Mouse (Mus musculus) bone marrow, adult 2 months (tissue): ENCODE results near the gene Ric8b. TPM values are rescaled to one million over a fixed set of nuclear protein-coding genes. Genes with fewer than 3 reads are reported as not detected.

Experiments
- H3K27ac ChIP-seq: fragments of 200-500 bp; 2 replicates; pipeline ENCODE4 v1.5.1; 2012; ENCODE audit warnings: low read depth, mild to moderate bottlenecking, control low read depth, inconsistent platforms, low read length; ENCODE audit not compliant: control insufficient read depth, poor library complexity, insufficient read depth
- H3K4me1 ChIP-seq: fragments of 200-500 bp; 2 replicates; pipeline ENCODE4 v1.6.1; 2011; ENCODE audit warnings: low read length; ENCODE audit not compliant: control insufficient read depth, insufficient read depth
- H3K4me3 ChIP-seq: fragments of 200-500 bp; replicated peaks from 2 replicates; pipeline ENCODE3; 2011; ENCODE audit warnings: mild to moderate bottlenecking, low read depth, low read length, control low read depth; ENCODE audit not compliant: control insufficient read depth
- CTCF ChIP-seq: fragments of 200-500 bp; IDR thresholded peaks from 2 replicates; pipeline ENCODE4 v1.5.1; 2011; ENCODE audit warnings: low read length, control low read depth; ENCODE audit not compliant: control insufficient read depth, insufficient read depth
- POLR2A ChIP-seq: fragments of 200-500 bp; IDR thresholded peaks from 2 replicates; pipeline ENCODE4 v1.6.1; 2011; ENCODE audit warnings: low read depth, mild to moderate bottlenecking, control low read depth, low read length, borderline replicate concordance; ENCODE audit not compliant: control insufficient read depth
- WGBS: fragments of 180-500 bp; shearing (Covaris S2); methylation state at CpG from one replicate; pipeline ENCODE4 v1.1.7; 2018; 5-methylcytosine and 5-hydroxymethylcytosine counted together
- polyA plus RNA-seq: library from polyadenylated mRNA; stranded (reverse); fragments of >200 nt; gene quantifications from 2 replicates; pipeline ENCODE4 v1.2.4, GENCODE M21; 2011; ENCODE audit warnings: low replicate concordance; ENCODE audit not compliant: missing spikeins, insufficient read depth, insufficient read length

The Ric8b gene
- polyA plus RNA-seq, 1 experiment: 9.4 TPM

DNA sequence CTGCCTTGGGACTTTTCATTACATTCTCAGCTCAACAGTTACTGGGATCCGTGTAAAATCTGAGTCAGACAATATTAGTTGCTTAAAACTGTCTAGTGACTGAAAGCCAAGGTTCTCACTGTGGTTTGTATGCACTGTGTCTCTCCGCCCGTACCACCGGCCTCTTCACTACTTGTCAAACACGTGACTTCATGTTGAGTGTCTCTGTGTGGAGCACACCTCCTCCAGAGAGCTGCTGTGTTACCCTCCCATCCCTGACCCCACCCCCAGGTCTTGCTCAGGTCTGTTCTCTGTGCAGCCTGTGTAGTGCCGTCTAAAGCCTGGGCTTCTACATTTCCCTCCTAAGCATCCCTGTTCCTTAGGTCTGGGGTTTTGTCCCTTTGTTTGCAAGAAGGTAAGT, 79.0 kb downstream of the Ric8b start:
- H3K27ac ChIP-seq: no peak overlapping the region
- H3K4me1 ChIP-seq: no peaks in the 10 kb centered on the region; the same call in 1 of the 2 replicates
- no peak overlapping the region for H3K4me3 ChIP-seq
- 89% methylated on average over 6 of the region's 6 CpGs for WGBS
- TF ChIP-seq CTCF (no peak), POLR2A (no peak)

DNA sequence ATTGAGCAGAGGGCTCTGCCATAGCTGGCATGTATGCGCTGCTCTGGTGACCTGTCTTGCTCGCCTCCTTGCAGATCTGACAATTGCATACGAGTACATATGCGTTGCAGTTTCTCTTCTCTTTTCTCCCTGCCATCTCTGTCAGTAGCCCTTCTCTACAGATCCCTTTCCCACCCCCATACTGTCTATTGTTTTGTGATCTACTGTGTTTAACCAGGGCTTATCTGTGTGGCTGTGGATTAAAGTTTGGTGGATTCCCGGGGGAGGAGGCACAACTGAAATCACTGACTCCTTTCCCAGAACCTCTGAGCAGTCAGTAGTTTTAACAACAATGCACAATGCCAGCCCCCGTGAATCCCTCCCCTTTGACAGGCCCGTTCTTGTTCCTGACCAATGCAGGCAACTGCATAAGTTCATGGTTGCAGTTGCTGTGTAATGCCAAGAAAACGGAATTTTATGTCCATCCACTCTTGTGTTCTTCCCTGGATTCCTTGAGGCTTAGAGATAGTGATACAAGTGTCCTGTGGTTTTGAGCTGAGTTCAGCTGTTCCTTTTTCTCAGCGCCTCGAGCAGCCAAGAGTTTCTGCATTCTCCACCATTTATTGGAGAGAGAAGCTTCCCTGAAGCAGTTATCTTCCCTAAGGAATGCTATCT, 80.3 kb downstream of the Ric8b start:
- WGBS: 75% methylated on average over 10 of the region's 10 CpGs
- Histone ChIP-seq H3K27ac (no peak overlapping the region), H3K4me3 (no peak overlapping the region), H3K4me1 (peaks cover 4% of the 10 kb centered on the region; the same call in 1 of the 2 replicates)
- no peak for TF ChIP-seq CTCF
- TF ChIP-seq POLR2A: no peak

DNA sequence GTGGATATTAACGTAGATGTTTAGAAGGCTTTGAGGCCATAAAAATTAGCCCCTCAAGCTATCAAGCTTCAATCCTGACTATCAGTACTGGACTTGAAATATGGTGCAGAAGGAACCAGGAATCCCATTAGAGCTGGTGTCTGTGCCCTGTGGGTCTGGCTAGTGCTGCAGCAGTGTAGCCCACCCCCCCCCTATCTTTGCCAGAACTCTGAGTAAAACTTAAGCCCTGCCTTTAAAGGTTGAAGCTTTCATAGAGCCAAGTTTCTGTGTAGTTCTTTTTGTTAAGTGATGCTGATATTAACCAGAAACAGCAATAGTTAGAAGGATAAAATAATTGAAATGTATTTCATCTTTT, 80.8 kb downstream of the Ric8b start:
- TF ChIP-seq CTCF (no peak), POLR2A (no peak)
- WGBS: 87% methylated on average over 1 of the region's 1 CpGs
- H3K27ac ChIP-seq: no peak overlapping the region

DNA sequence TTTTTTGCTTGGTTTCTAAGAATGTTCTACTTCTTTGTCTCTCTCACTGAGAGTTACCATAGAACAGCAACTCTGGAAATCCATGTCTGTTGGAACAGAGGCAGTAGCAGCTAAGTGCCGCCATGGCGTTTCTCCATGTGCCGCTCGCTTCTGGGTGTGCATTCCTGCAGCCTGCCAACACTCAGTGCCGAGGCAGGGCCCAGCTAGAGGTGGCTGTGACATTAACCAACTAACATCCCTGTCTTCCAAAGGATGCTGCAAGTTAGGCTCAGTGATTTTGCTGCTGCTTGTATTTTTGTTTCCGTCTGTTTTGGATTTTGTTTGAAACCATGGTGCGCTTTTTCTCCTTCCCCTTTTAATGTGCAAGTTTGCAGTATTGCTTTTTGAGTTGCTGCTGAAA, 84.5 kb downstream of the Ric8b start:
- WGBS: 89% methylated on average over 7 of the region's 7 CpGs
- TF ChIP-seq POLR2A (no peak), CTCF (no peak)
- no peak overlapping the region for H3K27ac ChIP-seq

More for the DNA sequence above, 80.8 kb downstream of the Ric8b start:
- Histone ChIP-seq H3K4me1 (peaks cover 4% of the 10 kb centered on the region; the same call in 1 of the 2 replicates), H3K4me3 (no peak overlapping the region)

DNA sequence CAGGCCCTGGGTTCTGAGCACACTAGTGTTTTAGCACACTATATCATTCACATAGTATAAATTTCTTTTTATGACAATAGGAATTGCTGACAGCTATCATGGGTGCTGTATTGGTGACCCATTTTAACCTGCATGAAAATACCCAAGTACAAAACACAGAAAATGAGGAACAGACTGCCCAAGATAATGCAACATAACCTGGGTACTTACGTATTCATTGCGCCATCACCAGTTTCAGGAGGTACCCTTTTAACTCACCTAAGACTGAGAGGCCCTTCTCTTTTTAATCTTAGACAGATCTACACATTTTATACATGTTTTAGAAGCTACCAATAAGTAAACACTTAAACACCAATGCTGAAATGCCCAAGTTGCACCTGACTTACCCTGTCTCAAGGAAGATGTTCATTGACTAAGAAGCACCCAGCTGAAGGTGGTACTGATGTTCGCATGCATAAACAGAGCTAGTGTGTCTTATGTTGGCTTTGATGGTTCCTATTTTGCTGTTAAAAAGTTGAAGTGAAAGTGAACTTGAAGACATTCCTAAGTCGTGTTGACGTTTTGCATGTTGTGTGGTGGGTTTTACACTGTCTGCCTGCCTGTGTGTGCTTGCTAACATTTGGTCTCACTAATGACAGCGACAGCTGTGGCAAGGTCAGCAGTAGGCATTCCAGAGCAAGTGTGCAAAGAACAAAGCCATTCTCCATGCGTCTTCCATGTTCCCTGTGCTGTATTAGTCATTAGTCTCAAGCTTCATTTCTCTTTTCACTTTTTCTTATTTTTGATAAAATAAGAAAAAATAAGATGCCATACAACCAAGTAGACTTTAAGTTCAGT, 86.0 kb downstream of the Ric8b start:
- H3K4me1 ChIP-seq: peaks cover 10% of the 10 kb centered on the region; the same call in 1 of the 2 replicates
- H3K27ac ChIP-seq: 0 out of 2 replicates have a peak overlapping the region, but pooled peaks have one; percentile 45
- no peak overlapping the region for H3K4me3 ChIP-seq
- WGBS: 65% methylated on average over 7 of the region's 7 CpGs
- TF ChIP-seq POLR2A (no peak), CTCF (no peak)

More for the DNA sequence above, 84.5 kb downstream of the Ric8b start:
- peaks cover 10% of the 10 kb centered on the region; the same call in 1 of the 2 replicates for H3K4me1 ChIP-seq
- H3K4me3 ChIP-seq: no peak overlapping the region

DNA sequence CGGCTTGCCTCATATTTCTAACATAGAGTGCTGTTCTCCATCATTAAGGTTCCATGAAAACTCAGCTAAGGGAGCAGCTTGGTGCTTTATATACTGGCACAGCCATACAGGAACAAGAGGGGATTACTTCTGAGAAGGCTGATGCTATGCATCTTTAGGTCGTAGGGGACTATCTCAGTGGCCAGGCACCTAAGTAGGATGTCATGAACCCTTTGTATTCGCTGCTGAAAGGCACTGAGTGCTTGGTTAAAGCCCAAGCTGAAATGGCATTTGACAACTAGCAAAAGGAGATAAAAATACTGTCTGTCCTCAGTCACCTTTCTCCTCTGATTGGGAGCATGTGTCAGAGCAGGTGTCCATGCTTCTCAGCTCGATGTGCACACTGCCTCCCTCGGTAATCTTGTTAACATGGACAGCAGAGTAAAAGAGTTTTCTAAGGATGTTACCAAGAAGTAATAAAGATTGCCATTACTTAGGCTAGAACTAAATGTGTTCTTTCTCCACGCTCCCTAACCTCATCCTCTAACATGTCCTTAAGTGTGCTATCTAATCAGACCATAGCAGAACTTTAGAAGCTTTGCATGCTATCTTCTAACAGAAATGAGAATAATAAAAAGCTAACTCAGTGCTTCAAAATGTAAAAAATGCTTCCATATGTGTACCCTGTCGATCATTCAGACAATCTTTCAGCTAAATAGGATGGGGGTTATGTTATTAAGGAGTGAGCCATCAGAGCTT, 89.3 kb downstream of the Ric8b start:
- H3K4me1 ChIP-seq: peaks cover 11% of the 10 kb centered on the region; the same call in 1 of the 2 replicates
- TF ChIP-seq CTCF (no peak), POLR2A (no peak)
- H3K4me3 ChIP-seq: no peak overlapping the region
- WGBS: 67% methylated on average over 7 of the region's 7 CpGs
- H3K27ac ChIP-seq: no peak overlapping the region

DNA sequence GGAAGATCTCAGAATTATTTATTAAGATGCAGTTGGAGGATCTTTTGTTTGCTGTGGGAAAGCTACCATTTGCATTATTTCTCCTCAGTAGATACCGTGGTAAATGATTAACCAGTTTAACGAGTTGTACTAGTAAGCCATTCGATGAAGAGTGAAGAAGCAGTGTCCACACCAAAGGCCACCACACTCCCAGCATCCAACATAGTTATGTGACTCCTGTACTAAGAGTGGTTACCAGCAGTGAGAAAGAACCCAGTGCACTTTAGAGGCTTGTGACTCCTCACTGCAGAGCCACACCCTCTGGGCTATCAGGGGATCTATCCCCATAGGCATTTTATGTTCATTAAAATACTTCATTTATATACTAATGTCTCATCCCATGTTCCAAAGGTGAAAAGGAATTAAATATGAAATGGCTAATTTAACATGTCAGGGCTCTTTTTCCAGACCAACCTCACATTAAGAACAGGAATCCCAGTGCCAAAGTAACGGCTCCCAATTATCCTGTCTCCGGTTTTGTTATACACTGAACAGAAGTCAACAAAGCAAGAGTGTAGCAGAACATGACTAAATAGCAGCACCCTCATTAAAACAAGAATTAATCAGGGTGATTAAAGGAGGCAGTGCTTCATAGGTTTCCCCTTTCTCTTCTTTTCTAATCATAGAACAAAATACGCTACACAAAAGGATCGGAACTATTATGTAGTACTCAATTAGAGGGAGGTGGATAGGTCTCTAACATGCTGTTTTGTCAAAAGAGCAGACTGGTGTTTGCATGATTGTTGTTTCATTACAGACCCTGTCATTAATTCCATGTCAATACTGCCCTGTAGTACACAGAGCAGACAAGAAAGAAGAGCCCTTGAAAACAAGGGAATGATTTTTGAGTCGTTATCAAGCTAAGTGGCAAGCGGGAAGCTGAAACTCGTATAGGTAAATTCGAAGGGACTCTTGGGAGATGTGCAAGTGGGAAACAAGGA, 90.7 kb downstream of the Ric8b start:
- TF ChIP-seq POLR2A: no peak
- no peak for TF ChIP-seq CTCF
- WGBS: 90% methylated on average over 11 of the region's 11 CpGs
- H3K4me3 ChIP-seq: no peak overlapping the region
- H3K4me1 ChIP-seq: peaks cover 7% of the 10 kb centered on the region; the same call in 1 of the 2 replicates
- H3K27ac ChIP-seq: no peak overlapping the region
